Mouse (Mus musculus): ENCODE measurements around the gene Ano1.

GRCm38 (mm10) chr7:144647547-144647946 lies 104.2 kb downstream of the Ano1 start:
- TF ChIP-seq POLR2A (IDR thresholded peaks at IDR 0.05; ENCODE audit: low read depth, low read length) (no peak), CTCF (IDR thresholded peaks at IDR 0.05; ENCODE audit: extremely low read depth, insufficient read depth, insufficient read length, insufficient replicate concordance) (no peak)

All from spleen, adult 2 months (tissue).